Mouse (Mus musculus): ENCODE measurements at regions not wholly inside any gene's neighbourhood (a gene's known extent, or its start where the extent isn't known, plus 50 kb on each side); places are given as distances from the start of the nearest gene placed in this dataset.

DNA sequence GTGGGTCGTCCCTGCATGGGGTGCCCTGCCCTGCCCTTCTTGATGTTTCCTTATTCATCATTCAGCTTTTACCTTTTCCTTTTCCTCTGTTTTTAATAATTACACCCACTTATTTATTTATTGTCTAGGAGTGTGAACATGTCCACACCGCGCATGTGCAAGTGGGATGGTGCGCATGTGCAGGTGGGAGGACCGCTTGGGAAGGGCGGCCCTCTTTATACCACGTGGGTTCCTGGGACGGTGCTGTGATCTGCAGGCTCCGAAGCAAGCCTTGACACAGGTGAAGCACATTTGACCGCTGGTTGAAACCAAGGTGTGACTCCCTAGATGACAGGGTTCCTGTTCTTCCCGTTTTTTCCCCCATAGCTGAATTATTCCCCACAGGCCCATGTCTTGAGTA is 60.0 kb downstream of the Syf2 start:
- no peak for DNase-seq (ENCODE audit: low spot score in 2 of 2)

GRCm38 (mm10) chr4:134993526-134994122 is 62.9 kb downstream of the Syf2 start:
- DNase-seq (ENCODE audit: low spot score in 2 of 2) = no peak

DNA sequence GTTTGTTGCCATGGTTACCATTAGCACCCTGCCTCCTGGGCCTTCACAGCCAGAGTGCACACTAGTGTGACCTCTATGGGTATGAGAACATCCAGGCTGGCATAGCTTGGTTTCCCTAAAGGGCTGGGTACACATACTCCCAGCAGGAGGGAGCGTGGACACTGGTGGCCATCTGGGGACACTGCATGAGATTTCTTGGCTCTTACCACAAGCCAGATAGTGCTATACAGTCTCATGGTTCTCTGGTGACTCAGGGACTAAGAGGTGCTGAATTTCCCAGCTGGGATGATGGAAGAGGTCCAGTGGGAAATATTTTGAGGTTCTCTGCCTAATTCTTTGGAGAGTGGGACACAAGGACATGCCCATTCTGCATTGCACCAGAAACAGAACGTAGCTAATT is 63.5 kb downstream of the Syf2 start:
- DNase-seq (ENCODE audit: low spot score in 2 of 2) = no peak

GRCm38 (mm10) chr4:134994648-134995047 is 64.0 kb downstream of the Syf2 start:
- no peak for DNase-seq (ENCODE audit: low spot score in 2 of 2)

DNA sequence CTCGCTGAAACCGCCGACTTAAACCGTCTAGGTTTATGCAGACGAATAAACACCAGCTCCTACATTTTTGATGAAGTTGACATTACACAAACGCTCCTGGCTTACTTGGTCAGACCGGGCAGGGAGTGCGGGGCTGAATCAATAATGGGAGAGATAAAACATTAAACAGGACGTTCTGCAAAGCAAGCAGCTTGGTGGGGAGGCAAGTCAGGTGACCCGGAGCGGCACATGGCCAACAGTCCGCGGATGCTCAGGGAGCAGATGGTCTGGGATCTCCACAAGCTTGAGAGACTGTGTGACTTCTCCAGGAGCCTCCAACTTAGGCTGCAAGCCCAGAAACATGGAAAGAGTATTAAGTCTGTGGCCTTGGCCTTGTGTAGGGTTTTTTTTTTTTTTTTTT is 64.4 kb downstream of the Syf2 start:
- DNase-seq (ENCODE audit: low spot score in 2 of 2) = peak; percentile 37 to 73

DNA sequence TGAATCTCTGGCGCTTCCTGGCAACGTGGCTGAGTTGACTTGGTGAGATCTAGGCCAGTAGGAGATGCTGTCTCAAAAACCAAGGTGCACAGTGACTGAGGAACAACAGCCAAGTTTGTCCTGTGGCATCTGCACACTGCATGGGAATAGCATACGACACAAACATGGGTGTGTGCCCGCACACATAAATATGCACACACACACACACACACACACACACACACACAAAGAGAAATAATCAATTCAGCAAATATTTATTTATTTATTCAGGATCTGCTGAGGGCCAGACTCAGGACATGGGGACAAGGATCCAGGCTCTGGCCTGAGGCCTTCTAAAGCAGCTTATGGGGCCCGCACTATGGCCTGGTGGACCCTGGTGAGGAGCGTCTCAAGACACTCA is 65.4 kb downstream of the Syf2 start:
- DNase-seq (ENCODE audit: low spot score in 2 of 2) = no peak

GRCm38 (mm10) chr4:134997461-134998434 is 67.0 kb downstream of the Syf2 start:
- DNase-seq (ENCODE audit: low spot score in 2 of 2) = no peak

- no peak for DNase-seq (ENCODE audit: low spot score in 2 of 2)
These were observed 68.4 kb downstream of the Syf2 start for GRCm38 (mm10) chr4:134998928-134999658.

GRCm38 (mm10) chr4:135002091-135002925 is 71.6 kb downstream of the Syf2 start:
- DNase-seq (ENCODE audit: low spot score in 2 of 2) = no peak

DNA sequence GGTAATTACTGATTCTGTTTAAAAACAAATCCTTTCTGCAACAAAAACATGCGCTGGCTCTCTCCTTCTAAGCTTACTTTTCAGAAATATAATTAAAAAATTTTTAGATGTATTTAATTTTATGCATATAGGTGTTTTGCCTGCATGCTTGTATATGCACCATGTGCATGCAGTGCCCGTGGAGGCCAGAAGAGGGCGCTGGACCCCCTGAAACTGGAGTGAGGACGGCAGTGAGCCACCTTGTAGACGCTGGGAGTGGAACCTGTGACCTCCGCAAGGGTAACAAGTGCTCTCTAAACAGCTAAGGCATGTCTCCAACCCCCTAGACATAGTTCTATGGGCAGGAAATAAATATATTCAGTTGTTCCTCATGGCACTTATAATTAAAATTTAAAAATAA is 80.7 kb downstream of the Syf2 start:
- DNase-seq (ENCODE audit: low spot score in 2 of 2) = no peak

GRCm38 (mm10) chr4:135012945-135013344 is 82.2 kb downstream of the Syf2 start:
- no peak for DNase-seq (ENCODE audit: low spot score in 2 of 2)

DNA sequence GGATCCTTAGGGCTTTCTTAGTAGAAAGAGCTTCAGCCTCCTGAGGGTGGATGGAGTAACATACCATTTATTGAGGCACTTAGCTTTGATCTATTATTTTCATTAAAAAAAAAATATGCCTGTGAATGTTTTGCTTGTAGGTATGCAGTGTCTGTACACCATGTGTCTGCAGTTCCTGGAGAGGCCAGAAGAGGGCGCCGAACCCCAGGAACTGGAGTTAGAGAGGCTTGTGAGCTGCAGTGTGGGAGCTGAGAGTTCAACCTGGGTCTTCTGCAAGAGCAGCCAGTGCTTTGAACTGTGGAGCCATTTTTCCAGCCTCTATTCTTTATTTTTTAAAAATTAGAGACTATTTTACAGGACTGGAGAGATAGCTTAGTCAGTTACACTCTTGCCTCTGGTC is 83.2 kb downstream of the Syf2 start:
- no peak for DNase-seq (ENCODE audit: low spot score in 2 of 2)

DNA sequence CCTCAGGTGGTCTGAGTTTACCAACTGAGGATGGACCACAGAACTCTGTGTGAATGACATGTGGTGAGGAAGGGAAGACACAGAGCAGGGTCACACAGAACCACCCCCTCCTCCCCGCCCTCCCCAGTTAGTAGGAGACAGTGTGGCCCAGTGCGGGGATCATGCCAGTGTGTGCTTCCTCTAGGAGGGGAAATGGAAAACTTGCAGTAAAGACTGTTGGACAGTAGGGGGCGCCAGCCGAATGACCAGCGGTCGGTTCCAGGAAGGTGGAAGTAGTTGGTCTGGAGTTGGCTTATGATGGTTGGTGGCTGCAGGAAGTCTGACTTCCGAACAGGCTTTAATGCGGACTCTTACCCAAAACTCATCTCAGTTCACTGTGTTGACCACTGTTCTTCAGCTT is 87.3 kb downstream of the Syf2 start:
- DNase-seq (ENCODE audit: low spot score in 2 of 2) = peak; percentile 58 to 68

GRCm38 (mm10) chr4:135019120-135019519 is 88.4 kb downstream of the Syf2 start:
- DNase-seq (ENCODE audit: low spot score in 2 of 2) = no peak

- no peak for DNase-seq (ENCODE audit: low spot score in 2 of 2)
These were observed 89.7 kb downstream of the Syf2 start for GRCm38 (mm10) chr4:135020262-135020991.

DNA sequence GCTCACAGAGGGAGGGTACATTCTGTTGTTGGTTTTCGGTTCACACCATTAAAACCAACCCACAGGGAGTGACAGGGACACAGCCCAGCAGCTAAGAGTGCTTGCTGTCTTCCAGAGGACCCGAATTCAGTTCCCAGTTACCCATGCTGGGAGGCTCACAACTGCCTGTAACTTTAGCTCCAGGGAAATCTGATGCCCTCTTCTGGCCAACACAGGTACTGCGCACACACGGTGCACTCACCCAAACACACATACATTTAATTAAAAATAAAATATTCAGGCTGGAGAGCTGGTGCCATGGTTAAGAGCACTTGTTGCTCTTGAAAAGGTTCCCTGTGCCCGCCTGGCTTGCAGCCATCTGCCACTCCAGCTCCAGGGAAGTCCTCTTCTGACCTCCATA is 92.5 kb downstream of the Syf2 start:
- no peak for DNase-seq (ENCODE audit: low spot score in 2 of 2)

DNA sequence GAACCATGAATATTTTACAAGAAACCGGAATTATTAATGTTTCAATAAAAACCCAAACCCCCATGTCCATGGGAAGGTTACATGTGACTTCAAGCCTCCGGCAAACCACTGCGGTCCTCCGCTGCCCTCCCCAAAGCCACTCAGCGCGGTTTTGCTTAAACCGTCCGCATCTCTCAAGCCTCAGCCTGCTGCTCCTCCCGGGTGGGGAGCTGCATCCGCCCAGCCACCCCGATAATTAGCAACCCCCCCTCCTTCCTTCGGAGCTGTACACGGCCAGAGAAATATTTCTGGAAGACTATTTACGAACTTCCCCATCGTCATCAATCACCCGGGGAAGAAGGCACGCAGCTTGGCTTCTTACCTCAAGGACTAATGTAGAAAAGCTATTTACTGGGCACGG is 94.7 kb upstream of the Runx3 start:
- DNase-seq (ENCODE audit: low spot score in 2 of 2) = no peak

DNA sequence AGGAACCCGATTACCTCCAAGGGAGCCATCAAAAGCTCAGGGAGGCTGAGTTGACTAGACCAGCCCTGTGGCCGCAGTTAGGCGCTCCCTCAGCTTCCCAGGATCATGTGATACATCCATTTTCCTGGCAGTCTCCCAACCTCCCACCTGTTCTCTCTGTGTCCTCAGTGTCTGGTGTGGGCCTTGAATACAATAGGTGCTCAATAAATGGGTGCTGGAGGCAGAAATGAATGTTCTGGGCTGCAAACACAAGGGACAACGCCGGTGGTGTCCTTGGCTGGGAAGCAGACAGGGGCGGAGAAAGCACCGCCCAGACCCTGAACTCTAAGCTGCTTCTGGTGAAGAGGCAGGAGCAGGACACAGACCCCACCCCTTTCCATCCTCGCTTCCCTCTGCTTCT is 93.3 kb upstream of the Runx3 start:
- no peak for DNase-seq (ENCODE audit: low spot score in 2 of 2)

- no peak for DNase-seq (ENCODE audit: low spot score in 2 of 2)
These were observed 90.7 kb upstream of the Runx3 start for GRCm38 (mm10) chr4:135029723-135030122.

DNA sequence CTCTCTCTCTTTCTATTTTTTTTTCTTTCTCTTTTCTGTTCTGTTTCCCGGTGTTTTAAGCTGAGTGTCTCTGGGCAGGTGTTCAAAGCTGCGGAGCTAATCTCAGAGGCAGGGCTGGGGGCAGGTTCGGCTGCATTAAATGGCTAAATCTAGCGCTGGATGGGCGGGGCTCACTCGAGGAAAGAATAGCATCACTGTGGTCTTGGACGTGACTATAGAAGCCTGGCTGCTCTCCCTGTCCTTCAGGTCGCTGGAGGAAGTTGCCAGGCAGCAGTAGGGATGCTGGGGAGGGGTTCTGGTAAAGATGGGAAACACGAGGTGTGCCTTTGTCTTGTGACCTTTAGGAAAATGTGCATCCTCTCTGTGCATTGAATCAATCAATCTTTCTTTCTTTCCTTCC is 88.0 kb upstream of the Runx3 start:
- DNase-seq (ENCODE audit: low spot score in 2 of 2) = no peak
